Mouse (Mus musculus) olfactory bulb, adult 2 months (tissue): Measurements from ENCODE around the gene Uhrf1bp1l. TPM values are rescaled to one million over a fixed set of nuclear protein-coding genes. Genes with fewer than 3 reads are reported as not detected.

Experiments
- H3K27ac ChIP-seq: fragments of 200-500 bp; 2 replicates; pipeline ENCODE4 v1.5.1; 2012; ENCODE audit warnings: low read depth, low read length; ENCODE audit not compliant: insufficient read depth
- H3K4me1 ChIP-seq: fragments of 200-500 bp; 2 replicates; pipeline ENCODE4 v1.6.1; 2012; ENCODE audit warnings: low read length; ENCODE audit not compliant: control insufficient read depth, insufficient read depth
- H3K4me3 ChIP-seq: fragments of 200-500 bp; 2 replicates; pipeline ENCODE4 v1.5.1; 2012; ENCODE audit warnings: mild to moderate bottlenecking, low read depth, low read length, moderate library complexity; ENCODE audit not compliant: insufficient read depth
- CTCF ChIP-seq: fragments of 200-500 bp; IDR thresholded peaks from 2 replicates; pipeline ENCODE4 v1.5.1; 2012; ENCODE audit warnings: low read depth, mild to moderate bottlenecking, low read length, moderate library complexity; ENCODE audit not compliant: insufficient read depth
- POLR2A ChIP-seq: fragments of 200-500 bp; IDR thresholded peaks from 2 replicates; pipeline ENCODE4 v1.6.1; 2012; ENCODE audit warnings: mild to moderate bottlenecking, low read depth, low read length, moderate library complexity; ENCODE audit not compliant: insufficient read depth
- whole genome bisulfite sequencing: fragments of 180-500 bp; shearing (Covaris S2); methylation state at CpG from one replicate; pipeline ENCODE4 v1.1.7; 2018; 5-methylcytosine and 5-hydroxymethylcytosine counted together
- polyA plus RNA-seq: library from polyadenylated mRNA; stranded (reverse); fragments of >200 nt; gene quantifications from 2 replicates; pipeline ENCODE4 v1.2.4, GENCODE M21; 2012; ENCODE audit warnings: low replicate concordance; ENCODE audit not compliant: missing spikeins, insufficient read depth, insufficient read length

Uhrf1bp1l gene
- polyA plus RNA-seq, 1 experiment, result 264 TPM

DNA sequence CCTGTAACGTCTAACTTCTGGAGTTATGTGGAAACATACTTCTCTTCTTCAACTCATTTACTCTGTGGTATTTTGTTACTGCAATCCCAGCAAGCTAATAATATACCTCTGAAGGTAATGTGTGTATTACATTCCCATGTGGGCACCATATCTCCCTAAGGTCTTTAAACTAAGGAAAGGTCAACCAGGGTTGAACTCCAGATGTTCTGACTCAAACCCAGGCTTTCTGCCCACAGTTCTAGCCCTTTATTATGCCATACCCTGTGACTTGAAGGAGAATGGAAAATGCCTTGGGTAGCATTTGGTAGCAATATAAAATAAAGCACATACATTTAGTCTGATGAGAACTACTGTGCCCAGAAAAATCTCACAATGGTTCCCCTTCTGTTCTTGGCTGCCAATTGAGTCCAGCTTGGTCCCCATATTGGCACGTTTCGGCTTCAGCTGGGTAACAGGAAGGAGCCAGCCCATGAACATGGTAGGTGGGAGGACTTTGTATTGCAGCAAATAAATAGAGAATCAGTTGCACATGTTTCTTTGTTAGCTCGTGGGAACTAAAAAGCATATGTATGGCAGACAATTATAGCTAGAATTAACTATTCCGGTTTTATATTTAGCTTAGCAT, 110.6 kb downstream of the Uhrf1bp1l start:
- 50% methylated on average over 5 of the region's 5 CpGs for WGBS
- peaks cover 2% of the 10 kb centered on the region; the same call in 1 of the 2 replicates for H3K4me1 ChIP-seq
- TF ChIP-seq POLR2A, result no peak
- TF ChIP-seq CTCF, result no peak
- no peak overlapping the region for H3K4me3 ChIP-seq
- H3K27ac ChIP-seq, result no peak overlapping the region

DNA sequence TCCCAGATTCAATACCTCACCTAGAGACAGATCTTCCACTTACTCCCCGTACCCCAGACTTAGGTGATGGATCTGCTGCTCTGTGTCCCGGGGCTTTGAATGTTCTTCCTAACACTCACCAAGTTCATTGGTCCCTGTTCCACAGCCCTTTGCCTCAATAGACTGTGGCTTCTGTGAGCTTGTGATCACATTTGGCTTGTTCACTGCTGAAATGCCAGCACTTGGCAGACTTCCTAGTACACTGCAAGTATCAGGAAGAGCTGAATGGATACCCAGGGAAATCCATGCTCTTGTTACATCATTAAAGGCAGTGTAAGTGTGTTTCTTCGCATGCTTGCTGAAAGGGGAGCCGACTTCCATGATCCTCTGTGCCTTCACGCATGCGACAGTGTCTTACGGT, 111.5 kb downstream of the Uhrf1bp1l start:
- TF ChIP-seq POLR2A, result no peak
- no peak for TF ChIP-seq CTCF
- Histone ChIP-seq H3K27ac (no peak overlapping the region), H3K4me3 (no peak overlapping the region), H3K4me1 (peaks cover 2% of the 10 kb centered on the region; the same call in 1 of the 2 replicates)
- WGBS, result 47% methylated on average over 7 of the region's 7 CpGs

DNA sequence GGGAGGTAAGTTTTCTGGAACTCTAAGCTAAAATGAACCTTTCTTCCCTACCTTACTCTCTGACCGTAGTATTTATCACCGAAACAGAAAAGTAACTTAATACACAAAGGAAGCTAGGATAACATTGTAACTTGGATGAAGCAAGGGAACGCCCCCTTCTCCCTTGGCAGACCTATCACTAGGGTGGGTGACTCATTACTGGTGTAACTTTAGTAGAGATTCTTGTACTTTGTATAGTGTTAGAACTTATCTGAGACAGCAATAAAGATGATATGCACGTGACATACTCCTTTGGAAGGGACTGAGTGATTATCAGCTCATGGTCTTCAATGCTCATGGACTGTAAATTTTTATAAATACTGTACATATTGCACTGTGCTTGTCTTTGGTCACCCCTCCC, 123.4 kb downstream of the Uhrf1bp1l start:
- no peak for TF ChIP-seq POLR2A
- TF ChIP-seq CTCF, result no peak
- Histone ChIP-seq H3K27ac (no peak overlapping the region), H3K4me3 (no peak overlapping the region), H3K4me1 (no peaks in the 10 kb centered on the region)
- 69% methylated on average over 4 of the region's 4 CpGs for WGBS

DNA sequence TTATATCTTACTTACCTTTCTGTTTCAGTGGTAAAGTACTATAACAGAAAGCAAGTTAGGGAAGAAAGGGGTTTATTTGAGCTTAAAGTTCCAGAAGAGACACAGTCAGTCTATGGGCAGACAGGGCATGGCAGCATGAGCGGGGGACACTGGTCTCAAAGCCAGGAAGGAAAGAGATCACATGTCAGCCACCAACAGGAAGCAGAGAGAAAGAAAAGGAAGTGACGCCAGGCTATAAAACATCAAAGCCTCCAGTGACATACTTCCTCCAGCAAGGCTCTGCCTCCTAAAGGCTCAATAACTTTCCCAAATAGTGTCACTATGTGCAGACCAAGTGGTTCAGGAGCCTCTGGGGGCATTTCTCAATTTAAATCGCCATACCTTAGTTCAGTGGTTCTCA, 124.0 kb downstream of the Uhrf1bp1l start:
- no peak for TF ChIP-seq POLR2A
- no peak for TF ChIP-seq CTCF
- H3K4me3 ChIP-seq, result no peak overlapping the region
- WGBS, result 83% methylated on average over 3 of the region's 3 CpGs

More for the DNA sequence above, 124.0 kb downstream of the Uhrf1bp1l start:
- Histone ChIP-seq H3K4me1 (no peaks in the 10 kb centered on the region), H3K27ac (no peak overlapping the region)

Other genes starting within 250 kb of the Uhrf1bp1l start
- not detected in 2 replicates for gene Nr1h4, start 211.4 kb upstream of the Uhrf1bp1l start, polyA plus RNA-seq
- gene Slc17a8, start 123.7 kb upstream of the Uhrf1bp1l start, polyA plus RNA-seq, result not detected in 2 replicates
- gene Scyl2, start 58.7 kb upstream of the Uhrf1bp1l start, polyA plus RNA-seq, result 92.4 TPM in 1 of 2 replicates, not detected in the other
- gene Actr6, start 12.7 kb upstream of the Uhrf1bp1l start, polyA plus RNA-seq, result not detected in 2 replicates
- not detected in 2 replicates for gene Anks1b, start 128.5 kb downstream of the Uhrf1bp1l start, polyA plus RNA-seq